Mouse (Mus musculus): ENCODE measurements around the gene Cnot1. TPM values are rescaled to one million over a fixed set of nuclear protein-coding genes. Genes with fewer than 3 reads are reported as not detected.

Gene Cnot1
- polyA plus RNA-seq, 1 experiment = 88.3 TPM

- DNase-seq (ENCODE audit: low read depth) = no peak
Measured at GRCm38 (mm10) chr8:95690929-95691541, 116.2 kb downstream of the Cnot1 start.

GRCm38 (mm10) chr8:95688073-95688672, 119.1 kb downstream of the Cnot1 start:
- DNase-seq (ENCODE audit: low read depth) = no peak

DNA sequence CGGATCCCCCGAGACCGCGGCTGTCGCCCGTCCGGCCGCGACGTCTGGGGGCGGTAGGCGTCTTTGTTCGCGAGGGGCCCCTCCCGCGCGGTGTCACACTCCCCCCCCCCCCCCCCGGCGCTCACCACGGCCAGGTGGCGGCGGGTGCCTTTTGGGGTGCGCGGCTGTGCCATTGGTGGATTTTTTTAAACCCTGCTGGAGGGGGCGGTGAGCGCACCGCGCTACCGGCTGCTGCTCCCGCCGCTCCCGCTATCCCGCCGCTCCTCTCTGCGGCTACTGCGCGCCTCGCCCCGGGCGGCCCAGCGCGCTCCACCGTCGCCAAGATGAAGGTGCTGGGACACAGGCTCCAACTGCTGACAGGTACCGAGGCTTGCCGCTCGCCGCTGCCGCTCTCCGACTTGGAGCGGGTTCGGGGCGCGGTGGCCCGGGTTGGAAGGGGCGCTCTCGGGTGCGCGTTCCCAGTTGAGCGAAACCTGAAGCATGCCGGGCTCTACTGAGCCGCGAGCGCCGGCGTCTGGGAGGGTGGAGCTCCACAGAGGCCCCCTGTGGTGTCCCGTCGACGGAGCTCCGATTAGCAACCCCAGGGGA, 129.1 kb downstream of the Cnot1 start:
- no peak for DNase-seq (ENCODE audit: low read depth)

DNA sequence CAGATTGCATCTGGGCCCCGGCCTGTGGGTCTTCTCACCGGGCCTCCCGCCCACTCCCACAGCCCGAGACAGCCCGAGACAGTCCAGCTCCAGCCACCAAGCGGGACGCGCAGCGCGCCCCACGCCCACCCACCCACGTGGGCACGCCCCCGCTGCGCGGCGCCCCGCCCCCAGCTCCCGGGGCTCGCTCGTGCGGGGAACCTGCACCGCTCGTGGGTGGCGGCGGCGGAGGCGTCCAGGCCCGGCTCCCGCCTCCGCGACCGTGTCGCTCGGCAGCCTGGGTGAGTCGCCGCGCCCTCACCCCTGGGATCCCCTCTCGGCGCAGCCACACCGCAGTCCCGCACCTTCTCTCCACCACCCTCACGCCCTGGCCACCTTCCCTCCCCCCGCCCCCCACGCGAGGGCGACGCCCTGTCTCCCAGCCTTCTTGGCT, 129.7 kb downstream of the Cnot1 start:
- no peak for DNase-seq (ENCODE audit: low read depth)

GRCm38 (mm10) chr8:95676631-95677030, 130.6 kb downstream of the Cnot1 start, which contains the start of gene Ndrg4:
Gene Ndrg4, plus strand, starts transcription at chr8:95676980.
- no peak for DNase-seq (ENCODE audit: low read depth)

DNA sequence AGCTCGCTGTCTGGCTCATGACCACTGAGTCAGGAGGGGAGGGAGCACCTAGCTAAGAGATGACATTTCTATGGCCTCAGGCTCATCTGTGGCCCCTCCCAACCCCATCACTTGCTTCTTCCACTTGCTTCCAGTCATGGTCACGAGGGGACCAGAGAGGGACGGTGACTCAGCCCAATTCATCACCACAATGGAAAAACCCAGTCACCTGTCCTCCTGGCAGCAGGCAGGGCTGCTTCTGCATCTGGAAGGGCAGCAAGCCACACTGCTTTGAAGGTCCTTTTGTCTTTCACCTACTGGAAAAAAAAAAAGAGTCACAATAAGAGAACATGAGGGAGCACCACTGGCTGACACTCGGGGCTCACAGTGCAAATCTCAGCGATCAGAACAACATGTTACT, 134.5 kb downstream of the Cnot1 start:
- DNase-seq (ENCODE audit: low read depth) = no peak

DNA sequence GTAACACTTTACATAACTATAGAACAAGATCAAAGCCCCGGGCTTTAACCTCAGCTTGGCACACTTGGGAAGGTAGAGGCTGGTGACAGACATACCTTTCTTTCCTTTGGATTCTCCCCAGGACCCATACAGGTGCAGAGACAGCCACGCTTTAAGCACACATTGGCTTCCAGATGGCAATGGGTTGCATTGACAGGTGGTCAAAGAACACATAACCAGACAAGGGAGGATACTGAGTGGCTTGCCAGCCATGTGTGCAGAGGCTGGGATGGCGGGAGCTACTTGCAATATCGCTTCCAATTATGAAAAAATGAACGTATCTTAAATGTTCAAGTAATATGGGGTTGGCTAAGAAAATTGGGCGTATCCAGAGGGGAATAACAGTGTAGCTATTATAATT, 135.4 kb downstream of the Cnot1 start:
- DNase-seq (ENCODE audit: low read depth) = no peak

- DNase-seq (ENCODE audit: low read depth) = no peak
Measured at GRCm38 (mm10) chr8:95669967-95670366, 137.3 kb downstream of the Cnot1 start.

Other genes with a start within 250 kb of the Cnot1 start
- gene Prss54, start 231.1 kb downstream of the Cnot1 start, polyA plus RNA-seq (2012; rRNA removed) = 0.49 and 0.55 TPM in 2 replicates
- gene Gins3, start 174.0 kb downstream of the Cnot1 start, polyA plus RNA-seq (2012; rRNA removed) = 2.5 and 3.0 TPM in 2 replicates
- 95.6 and 101 TPM in 2 replicates for gene Ndrg4, start 130.5 kb downstream of the Cnot1 start, polyA plus RNA-seq (2012; rRNA removed)
- gene Setd6, start 91.6 kb downstream of the Cnot1 start, polyA plus RNA-seq (2012; rRNA removed) = 7.8 and 8.2 TPM in 2 replicates
- gene Sap18b, start 17.9 kb upstream of the Cnot1 start, polyA plus RNA-seq (2012; rRNA removed) = 37.1 and 51.7 TPM in 2 replicates
- 23.0 and 25.1 TPM in 2 replicates for gene Slc38a7, start 46.1 kb upstream of the Cnot1 start, polyA plus RNA-seq (2012; rRNA removed)
- gene Got2, start 81.1 kb upstream of the Cnot1 start, polyA plus RNA-seq (2012; rRNA removed) = 342 and 446 TPM in 2 replicates

Measured in gonadal fat pad, adult 2 months (tissue).